Mouse (Mus musculus): ENCODE measurements at regions not wholly inside any gene's neighbourhood (a gene's known extent, or its start where the extent isn't known, plus 50 kb on each side); places are given as distances from the start of the nearest gene placed in this dataset.

DNA sequence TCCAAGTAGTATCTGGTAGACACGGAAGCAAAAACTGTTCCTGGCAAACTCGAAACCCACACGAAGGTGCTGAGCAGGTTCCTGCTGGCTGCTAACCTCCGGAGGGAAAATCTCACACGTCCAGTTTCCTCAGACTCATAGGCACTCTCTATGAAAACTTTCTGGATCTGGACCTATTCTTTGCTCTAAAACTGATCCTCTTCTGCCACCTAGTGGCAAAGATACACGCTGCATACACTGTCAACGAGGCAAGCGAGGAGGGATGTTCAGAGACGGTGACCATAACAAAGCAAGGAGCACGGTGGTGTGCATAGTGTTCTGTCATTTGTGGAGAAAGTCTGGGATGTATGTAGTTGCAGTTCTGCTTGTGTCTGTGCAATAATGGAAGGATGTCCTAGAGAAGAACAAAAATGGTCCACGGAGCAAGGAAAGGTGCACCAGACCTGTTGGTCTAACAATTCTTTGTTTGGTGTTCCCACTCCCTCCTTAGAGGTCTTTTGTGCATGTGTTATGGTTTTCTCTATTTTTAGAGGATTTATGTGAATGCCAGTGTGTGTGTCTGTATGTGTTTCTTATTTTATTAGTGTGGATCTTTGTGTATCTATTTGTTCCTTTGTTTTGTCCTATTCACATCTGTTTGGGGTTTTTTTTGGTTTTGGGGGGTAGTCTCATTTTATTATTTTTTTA lies 57.0 kb upstream of the Siglech start:
- in situ Hi-C loops (cut with MboI, MseI): loop anchor here (5.0 kb wide), 1 partner anchor 864 kb away; no protein-coding TSS in a partner anchor
